Mouse (Mus musculus): Measurements from ENCODE around the gene Ptma. TPM values are rescaled to one million over a fixed set of nuclear protein-coding genes. Genes with fewer than 3 reads are reported as not detected.

Gene Ptma
- polyA plus RNA-seq, 3 experiments from 2014 or later, result 2,583 to 3,807 (median 2,925) TPM

DNA sequence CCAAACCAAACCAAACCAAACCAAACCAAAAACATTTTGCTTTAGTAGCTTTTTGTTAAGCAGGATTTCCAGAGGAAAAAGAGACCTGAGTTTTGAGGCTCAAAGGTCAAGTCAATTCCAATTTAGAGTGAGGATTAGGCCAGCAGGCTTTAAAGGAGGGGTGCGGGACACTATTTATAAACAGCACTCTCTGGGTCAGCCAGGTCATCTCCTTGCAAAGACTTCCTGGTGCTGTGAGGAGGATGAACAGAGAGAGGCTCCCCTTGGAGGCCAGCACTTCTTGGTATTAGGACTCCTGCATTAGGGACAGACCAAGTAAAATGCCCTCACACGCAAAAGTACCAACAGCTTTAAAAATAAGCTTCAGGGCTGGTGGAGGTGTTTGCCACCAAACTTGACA, 25.4 kb downstream of the Ptma start:
- no peak for ATAC-seq

DNA sequence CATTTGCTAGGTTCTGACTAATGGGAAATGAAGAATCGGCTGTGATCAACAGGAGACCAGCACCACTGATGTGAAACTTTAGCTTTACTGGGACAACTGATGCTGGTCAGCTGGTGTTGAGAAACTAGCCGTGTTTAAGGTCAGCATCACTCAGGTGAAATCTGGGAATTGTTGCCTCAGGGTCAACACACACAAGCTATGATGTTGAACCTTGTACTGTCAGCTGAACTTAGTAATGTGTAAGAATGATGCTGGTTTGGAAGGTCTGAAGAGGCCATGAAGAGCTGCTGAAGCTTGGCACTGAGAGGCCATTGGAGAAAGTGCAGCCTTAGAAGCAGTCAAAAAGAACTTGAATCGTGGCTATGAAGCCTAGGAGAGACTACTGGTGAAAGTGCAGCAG, 29.1 kb downstream of the Ptma start:
- no peak for ATAC-seq

DNA sequence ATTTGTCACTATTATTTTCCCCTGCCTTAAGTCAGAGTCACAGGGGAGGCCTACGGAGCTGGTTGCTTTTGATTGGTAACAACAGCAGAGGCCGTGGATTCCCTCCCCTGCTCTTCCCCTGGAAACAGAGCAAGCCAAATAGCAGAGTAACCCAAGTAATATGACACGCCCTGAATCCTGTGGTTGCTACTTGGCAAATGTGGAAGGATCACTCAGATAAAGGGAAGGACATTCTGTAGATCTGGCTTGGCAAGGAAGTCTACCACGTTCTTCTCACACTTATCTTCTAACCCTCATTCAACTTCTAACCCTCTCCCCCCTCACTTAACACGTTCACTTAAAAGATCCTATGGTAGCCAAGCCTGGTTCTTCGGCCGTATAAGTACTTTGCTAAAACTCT, 31.3 kb downstream of the Ptma start:
- no peak for ATAC-seq

- ATAC-seq, result no peak
Observed at GRCm38 (mm10) chr1:86559232-86559631, 32.7 kb downstream of the Ptma start.

GRCm38 (mm10) chr1:86562663-86563062, 36.1 kb downstream of the Ptma start:
- ATAC-seq, result no peak

- ATAC-seq, result no peak
Observed at GRCm38 (mm10) chr1:86568409-86568808, 41.9 kb downstream of the Ptma start.

GRCm38 (mm10) chr1:86569292-86569860, 42.9 kb downstream of the Ptma start:
- ATAC-seq, result no peak

GRCm38 (mm10) chr1:86571381-86571780, 44.9 kb downstream of the Ptma start:
- ATAC-seq, result no peak

GRCm38 (mm10) chr1:86571941-86572340, 45.4 kb downstream of the Ptma start:
- no peak for ATAC-seq

Other genes with a start within 250 kb of the Ptma start
- gene B3gnt7, start 223.9 kb upstream of the Ptma start, polyA plus RNA-seq (2017; shearing (Covaris generic)), result not detected
- 100 to 1,000 TPM; 345 to 360 (median 358) TPM for gene Ncl, start 167.3 kb upstream of the Ptma start, polyA plus RNA-seq (2017; shearing (Covaris generic))
- 1 to 10 TPM in 2 of 3 experiments, under 1 TPM in 1; 0.77 to 2.1 (median 1.5) TPM for gene Nmur1, start 100.5 kb upstream of the Ptma start, polyA plus RNA-seq (2017; shearing (Covaris generic))
- not detected for gene Tex44, start 100.4 kb upstream of the Ptma start, polyA plus RNA-seq (2017; shearing (Covaris generic))
- gene Pde6d, start 55.9 kb downstream of the Ptma start, polyA plus RNA-seq (2017; shearing (Covaris generic)), result 10 to 100 TPM; 17.7 to 21.6 (median 18.1) TPM
- gene Cops7b, start 56.2 kb downstream of the Ptma start, polyA plus RNA-seq (2017; shearing (Covaris generic)), result 10 to 100 TPM; 14.5 to 17.0 (median 15.8) TPM
- not detected for gene Nppc, start 143.8 kb downstream of the Ptma start, polyA plus RNA-seq (2017; shearing (Covaris generic))
- 10 to 100 TPM; 17.6 to 31.6 (median 25.9) TPM for gene Dis3l2, start 177.1 kb downstream of the Ptma start, polyA plus RNA-seq (2017; shearing (Covaris generic))